Mouse (Mus musculus): Measurements from ENCODE around the gene 1700012P22Rik. TPM values are rescaled to one million over a fixed set of nuclear protein-coding genes. Genes with fewer than 3 reads are reported as not detected.

1700012P22Rik gene
- not detected for total RNA-seq (2023)

DNA sequence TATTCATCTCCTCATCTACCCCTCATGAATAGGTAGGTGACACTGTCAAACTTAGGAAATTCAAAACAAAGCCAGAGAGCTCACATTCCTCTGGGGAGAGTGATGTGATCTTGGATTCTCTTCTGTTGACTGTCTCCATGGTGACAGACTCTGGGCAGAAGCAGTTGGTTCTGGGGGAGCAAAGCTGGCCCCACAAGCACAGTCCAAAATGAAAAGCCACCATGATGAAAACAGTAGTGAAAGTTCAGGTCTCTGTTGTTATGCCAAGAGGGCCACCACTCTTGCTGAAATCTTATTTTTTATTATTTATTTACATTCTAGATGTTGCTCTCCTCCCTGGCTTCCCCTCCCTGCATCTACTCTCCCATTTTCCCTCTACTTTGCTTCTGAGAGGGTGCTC, at the start of gene 1700012P22Rik:
Gene 1700012P22Rik, minus strand, starts transcription at position 101 of the 400 bp plus-strand sequence.

DNA sequence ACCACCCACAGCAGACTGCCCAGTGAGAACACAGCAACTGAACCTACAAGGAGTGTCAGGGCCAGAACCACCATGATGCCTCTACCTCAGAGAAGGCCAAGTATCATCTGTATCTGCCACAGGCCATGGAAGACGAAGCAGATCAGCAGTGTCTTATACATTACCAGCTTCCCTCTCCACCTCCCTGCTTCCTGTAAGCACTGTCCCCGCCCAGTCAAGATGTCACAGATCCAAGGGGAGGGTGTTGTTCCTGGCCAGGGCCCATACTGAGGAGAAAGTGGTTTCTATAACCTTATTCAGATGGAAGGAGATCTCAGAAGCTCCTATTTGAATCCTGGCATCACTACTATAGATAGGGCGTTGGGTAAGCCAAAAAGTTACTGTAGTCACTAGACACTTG, 25.1 kb upstream of the 1700012P22Rik start, which contains the start of gene Aadacl3:
Gene Aadacl3, minus strand, starts transcription at position 101 of the 400 bp plus-strand sequence.

DNA sequence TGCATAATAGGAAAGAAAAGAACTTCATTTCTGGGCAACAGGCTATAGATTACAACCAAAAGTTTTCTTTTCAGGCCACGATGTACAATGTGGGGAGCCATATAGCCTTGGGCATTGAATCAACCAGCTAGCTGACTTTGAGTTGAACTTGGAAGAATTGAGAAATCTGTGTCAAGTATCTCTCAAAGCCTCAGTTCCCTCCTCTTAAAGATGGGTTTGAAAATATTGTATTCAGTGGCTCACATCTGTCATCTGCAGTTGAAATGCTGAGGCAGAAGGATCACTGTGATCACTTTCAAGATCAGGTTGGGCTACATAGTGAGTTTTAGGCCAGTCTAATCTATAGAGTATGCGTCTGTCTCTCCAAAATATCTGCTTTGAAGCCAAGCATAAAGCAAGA, 14.6 kb upstream of the 1700012P22Rik start, which contains the start of gene Gm9944:
Gene Gm9944, minus strand, starts transcription at position 101 of the 400 bp plus-strand sequence.

DNA sequence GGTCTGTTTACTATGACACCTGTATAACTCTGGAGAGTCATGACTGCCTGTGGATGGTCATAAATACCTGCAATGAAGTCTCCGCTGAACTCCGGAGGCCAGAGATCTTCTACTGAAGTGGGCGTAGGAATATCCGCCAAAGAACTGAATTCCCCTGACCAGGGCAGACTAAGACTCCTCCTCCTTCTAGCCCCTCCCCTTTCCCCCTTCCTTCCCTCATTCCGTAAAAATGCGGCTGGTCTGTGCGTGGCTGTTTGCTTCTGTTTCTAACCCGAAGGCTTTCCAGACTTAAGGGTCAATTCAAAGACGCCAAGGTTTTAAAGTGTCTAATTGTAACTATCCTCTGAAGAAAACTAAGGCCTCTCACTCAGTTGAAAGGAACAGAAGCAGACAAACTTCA, 30.3 kb downstream of the 1700012P22Rik start, which contains the start of gene Pramef12:
Gene Pramef12, minus strand, starts transcription at position 175 of the 400 bp plus-strand sequence.

DNA sequence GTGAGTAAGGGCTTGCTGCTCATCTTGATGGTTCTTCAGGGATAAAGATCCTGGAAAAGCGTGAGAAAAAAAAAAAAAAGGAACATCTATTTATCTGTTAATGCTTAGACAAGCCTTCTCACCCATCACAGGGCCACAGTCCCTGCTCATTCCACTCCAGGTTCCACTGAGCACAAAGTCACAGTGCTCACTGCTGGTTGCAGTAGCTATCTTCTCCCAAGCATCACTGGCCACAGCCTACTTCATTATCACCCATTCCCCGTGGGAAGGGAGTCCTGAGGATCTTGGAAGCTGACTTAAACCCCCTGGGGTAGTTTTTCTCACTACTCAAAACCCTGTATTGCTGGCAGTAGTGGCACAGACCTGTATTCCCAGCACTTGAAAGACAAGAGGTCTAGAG, 60.7 kb downstream of the 1700012P22Rik start, which contains the start of gene Pramef20:
Gene Pramef20, minus strand, starts transcription at position 23 of the 400 bp plus-strand sequence.

Other genes starting within 250 kb of the 1700012P22Rik start
- gene Oog2, start 248.1 kb downstream of the 1700012P22Rik start, total RNA-seq (2023): not detected
- gene C87977, start 225.5 kb downstream of the 1700012P22Rik start, total RNA-seq (2023): not detected
- gene Pramel5, start 158.3 kb downstream of the 1700012P22Rik start, total RNA-seq (2023): not detected
- gene Gm13128, start 108.5 kb downstream of the 1700012P22Rik start, total RNA-seq (2023): not detected
- gene Gm13119, start 80.8 kb downstream of the 1700012P22Rik start, total RNA-seq (2023): not detected
- not detected for gene Pramef20, start 60.8 kb downstream of the 1700012P22Rik start, total RNA-seq (2023)
- gene Pramef12, start 30.3 kb downstream of the 1700012P22Rik start, total RNA-seq (2023): not detected
- gene Gm9944, start 14.5 kb upstream of the 1700012P22Rik start, total RNA-seq (2023): not detected
- not detected for gene Aadacl3, start 25.0 kb upstream of the 1700012P22Rik start, total RNA-seq (2023)
- gene 9430007A20Rik, start 81.0 kb upstream of the 1700012P22Rik start, total RNA-seq (2023): not detected
- gene Gm13124, start 126.4 kb upstream of the 1700012P22Rik start, total RNA-seq (2023): not detected
- gene Aadacl4, start 174.9 kb upstream of the 1700012P22Rik start, total RNA-seq (2023): not detected
- gene Gm436, start 247.6 kb upstream of the 1700012P22Rik start, total RNA-seq (2023): not detected